Mouse (Mus musculus) cerebellum, adult 11-12 months (tissue): ENCODE measurements around the gene Zfp820.
"Not testable (repeated sequence)": the region's sequence is repeated elsewhere in the genome, so short reads cannot be mapped to it uniquely, and the experiment has no call there.

ENCODE experiments used
- DNase-seq: peaks from one replicate; pipeline ENCODE4 v3.0.0; 2022

Zfp820 gene

GRCm38 (mm10) chr17:21845545-21846321, at the start of gene Zfp820:
Zfp820 (minus strand) TSS chr17:21845772.
- DNase-seq, result no peak

- DNase-seq, result no peak
Measured at GRCm38 (mm10) chr17:21871256-21871655, 25.7 kb upstream of the Zfp820 start.

- DNase-seq, result not testable (repeated sequence)
Measured at GRCm38 (mm10) chr17:21846322-21846582, 680 bp upstream of the Zfp820 start.

- no peak for DNase-seq
Measured at GRCm38 (mm10) chr17:21838510-21838909, 7.1 kb downstream of the Zfp820 start.

GRCm38 (mm10) chr17:21801373-21801772, 44.2 kb downstream of the Zfp820 start:
- DNase-seq, result not testable (repeated sequence)

- DNase-seq, result no peak
Measured at GRCm38 (mm10) chr17:21792256-21792655, 53.3 kb downstream of the Zfp820 start.

- DNase-seq, result no peak
Measured at GRCm38 (mm10) chr17:21770336-21770735, 75.2 kb downstream of the Zfp820 start.
